Mouse (Mus musculus): Measurements from ENCODE around the gene Ube2q2.

GRCm38 (mm10) chr9:55240852-55241251 lies 92.2 kb downstream of the Ube2q2 start:
- no peak for TF ChIP-seq POLR2A (IDR thresholded peaks at IDR 0.05; ENCODE audit: borderline replicate concordance, low read depth, low read length)
- TF ChIP-seq CTCF (IDR thresholded peaks at IDR 0.05; ENCODE audit: low read depth, low read length), result no peak
